Mouse (Mus musculus) midbrain, embryonic 12.5 days (tissue): ENCODE results near the gene D730048I06Rik. TPM values are rescaled to one million over a fixed set of nuclear protein-coding genes. Genes with fewer than 3 reads are reported as not detected.
"Not testable (repeated sequence)": the region's sequence is repeated elsewhere in the genome, so short reads cannot be mapped to it uniquely, and the experiment has no call there.

Experiments
- ATAC-seq: fragments of 200-750 bp; cut with Nextera tagmentation; 2 replicates; pipeline ENCODE4 v1.8.0; 2017; ENCODE audit warnings: low read depth, moderate TSS enrichment, moderate library complexity; ENCODE audit not compliant: low FRiP score
- H3K27ac ChIP-seq: fragments of 300-500 bp; sonication (generic); replicated peaks from 2 replicates; pipeline ENCODE4 v1.5.1; 2016; ENCODE audit warnings: mild to moderate bottlenecking
- H3K27me3 ChIP-seq: fragments of 300-500 bp; sonication (generic); 2 replicates; pipeline ENCODE4 v1.6.1; 2016; ENCODE audit warnings: mild to moderate bottlenecking
- H3K36me3 ChIP-seq: fragments of 300-500 bp; sonication (generic); 2 replicates; pipeline ENCODE4 v1.6.1; 2016
- H3K4me1 ChIP-seq: fragments of 300-500 bp; sonication (generic); 2 replicates; pipeline ENCODE4 v1.6.1; 2016
- H3K4me2 ChIP-seq: fragments of 300-500 bp; sonication (generic); replicated peaks from 2 replicates; pipeline ENCODE4 v1.6.1; 2016; ENCODE audit warnings: mild to moderate bottlenecking, moderate library complexity
- H3K4me3 ChIP-seq: fragments of 300-500 bp; sonication (generic); 2 replicates; pipeline ENCODE4 v1.5.1; 2016; ENCODE audit warnings: mild to moderate bottlenecking
- H3K9ac ChIP-seq: fragments of 300-500 bp; sonication (generic); replicated peaks from 2 replicates; pipeline ENCODE4 v1.6.1; 2016; ENCODE audit warnings: mild to moderate bottlenecking, moderate library complexity
- H3K9me3 ChIP-seq: fragments of 300-500 bp; sonication (generic); 2 replicates; pipeline ENCODE4 v1.6.1; 2016; ENCODE audit warnings: mild to moderate bottlenecking
- WGBS: fragments of 180-500 bp; shearing (Covaris S2); methylation state at CpG from one replicate; pipeline ENCODE4 v1.1.7; 2016; 5-methylcytosine and 5-hydroxymethylcytosine counted together
- polyA plus RNA-seq: library from polyadenylated mRNA; unstranded; fragments of >200 nt; fragmentation: Nextera tagmentation; extraction: Ambion mirVana; gene quantifications from 2 replicates; pipeline ENCODE4 v1.2.1, GENCODE M21; 2016

Gene D730048I06Rik
- not detected in 2 replicates for polyA plus RNA-seq

DNA sequence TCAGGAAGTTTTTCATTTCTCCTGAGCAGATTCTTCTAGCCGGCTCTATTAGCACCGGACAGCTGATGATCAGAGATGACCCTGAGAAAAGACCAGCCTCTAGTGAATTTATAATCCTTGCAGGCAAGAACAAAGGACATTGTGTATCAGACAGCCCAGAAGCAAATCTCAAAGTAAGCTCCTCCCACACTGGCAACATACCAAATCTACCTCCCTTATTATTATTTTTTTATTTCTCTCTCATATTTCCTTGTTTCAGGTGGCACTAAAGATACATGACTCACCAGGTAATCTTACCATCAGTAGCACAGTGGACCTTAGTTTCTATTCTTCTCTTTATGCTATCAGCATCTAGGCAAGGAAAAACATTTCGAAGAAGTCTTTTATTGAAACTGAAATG lies at the start of gene D730048I06Rik, which contains the start of gene Gm27235:
D730048I06Rik (minus strand) TSS at position 112 of the 400 bp plus-strand sequence.
Gm27235 (minus strand) TSS at position 101 of the 400 bp plus-strand sequence.
- H3K27ac ChIP-seq = no peak within 1 kb of the TSS
- peaks cover 16% of the 10 kb centered on the region; the same call in 1 of the 2 replicates for H3K9me3 ChIP-seq
- no peaks in the 10 kb centered on the region for H3K36me3 ChIP-seq
- no peak within 1 kb of the TSS for H3K4me3 ChIP-seq
- H3K9ac ChIP-seq = no peak within 1 kb of the TSS
- H3K4me2 ChIP-seq = no peak within 1 kb of the TSS
- no peak for ATAC-seq
- 87% methylated on average over 3 of the region's 3 CpGs for WGBS
- H3K4me1 ChIP-seq = no peaks in the 10 kb centered on the region
- H3K27me3 ChIP-seq = no peaks in the 10 kb centered on the region

GRCm38 (mm10) chr9:35817881-35818280 lies 28.0 kb upstream of the D730048I06Rik start:
- not testable (repeated sequence) for H3K27me3 ChIP-seq, ATAC-seq
- WGBS = 94% methylated on average over 15 of the region's 15 CpGs

GRCm38 (mm10) chr9:35798146-35798545 lies 8.2 kb upstream of the D730048I06Rik start:
- Histone ChIP-seq H3K9me3 (peaks cover 9% of the 10 kb centered on the region; the same call in 1 of the 2 replicates), H3K4me2 (no peak overlapping the region), H3K27ac (no peak overlapping the region), H3K9ac (no peak overlapping the region), H3K27me3 (no peaks in the 10 kb centered on the region), H3K36me3 (no peaks in the 10 kb centered on the region), H3K4me1 (no peaks in the 10 kb centered on the region), H3K4me3 (no peak overlapping the region)
- ATAC-seq = no peak

More at GRCm38 (mm10) chr9:35817881-35818280, 28.0 kb upstream of the D730048I06Rik start:
- H3K4me3 ChIP-seq, H3K9me3 ChIP-seq, H3K4me2 ChIP-seq, H3K4me1 ChIP-seq, H3K9ac ChIP-seq, H3K36me3 ChIP-seq, H3K27ac ChIP-seq: not testable (repeated sequence)

DNA sequence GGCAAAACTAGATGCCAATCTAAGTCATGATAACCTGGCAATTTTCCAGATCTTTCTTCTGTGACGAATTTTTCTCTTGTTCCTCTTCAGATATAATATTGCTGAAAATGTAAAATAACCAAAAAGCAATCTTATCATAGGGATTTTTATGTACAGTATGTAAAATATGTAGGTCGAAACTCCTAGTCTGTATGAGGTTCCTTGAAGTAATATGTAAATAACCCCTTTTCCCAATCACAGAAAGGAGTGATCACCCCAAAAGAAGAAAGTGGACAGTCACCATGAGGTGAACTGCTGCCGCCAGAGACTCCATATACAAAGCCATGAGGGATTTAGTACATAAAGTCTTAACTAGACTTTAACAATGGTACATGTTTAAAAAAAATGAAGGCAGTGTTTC lies 11.9 kb downstream of the D730048I06Rik start, which contains the start of gene Gm17727:
Gm17727 (minus strand) TSS at position 101 of the 400 bp plus-strand sequence.
- Histone ChIP-seq H3K9me3 (peaks cover 17% of the 10 kb centered on the region; the same call in 1 of the 2 replicates), H3K4me2 (no peak within 1 kb of the TSS), H3K9ac (no peak within 1 kb of the TSS), H3K36me3 (no peaks in the 10 kb centered on the region), H3K4me1 (no peaks in the 10 kb centered on the region), H3K27me3 (no peaks in the 10 kb centered on the region), H3K4me3 (no peak within 1 kb of the TSS), H3K27ac (no peak within 1 kb of the TSS)
- no peak for ATAC-seq
- 64% methylated on average over 3 of the region's 3 CpGs for WGBS

- Histone ChIP-seq H3K4me1 (no peaks in the 10 kb centered on the region), H3K27ac (no peak overlapping the region), H3K4me2 (no peak overlapping the region), H3K27me3 (no peaks in the 10 kb centered on the region), H3K9ac (no peak overlapping the region), H3K36me3 (no peaks in the 10 kb centered on the region), H3K9me3 (peaks cover 7% of the 10 kb centered on the region; the same call in 1 of the 2 replicates), H3K4me3 (no peak overlapping the region)
- no peak for ATAC-seq
Measured at GRCm38 (mm10) chr9:35756843-35757242, 33.1 kb downstream of the D730048I06Rik start.

GRCm38 (mm10) chr9:35740749-35741148 lies 49.2 kb downstream of the D730048I06Rik start, which contains the start of gene Gm17677:
Gene Gm17677, plus strand, starts transcription at chr9:35741049.
- Histone ChIP-seq H3K9ac (no peak within 1 kb of the TSS), H3K36me3 (no peaks in the 10 kb centered on the region), H3K4me1 (no peaks in the 10 kb centered on the region), H3K9me3 (peaks cover 18% of the 10 kb centered on the region), H3K4me2 (no peak within 1 kb of the TSS), H3K27ac (no peak within 1 kb of the TSS), H3K27me3 (no peaks in the 10 kb centered on the region), H3K4me3 (no peak within 1 kb of the TSS)
- no peak for ATAC-seq

Other genes with a start within 250 kb of the D730048I06Rik start
- 10.6 and 11.0 TPM in 2 replicates for gene Ddx25, start 231.6 kb downstream of the D730048I06Rik start, polyA plus RNA-seq
- 17.0 and 17.1 TPM in 2 replicates for gene Pus3, start 231.5 kb downstream of the D730048I06Rik start, polyA plus RNA-seq
- 1.7 and 2.4 TPM in 2 replicates for gene Pate2, start 219.8 kb downstream of the D730048I06Rik start, polyA plus RNA-seq
- 26.8 and 27.7 TPM in 2 replicates for gene Hyls1, start 219.7 kb downstream of the D730048I06Rik start, polyA plus RNA-seq
- gene Pate4, start 178.2 kb downstream of the D730048I06Rik start, polyA plus RNA-seq = not detected in 2 replicates
- not detected in 2 replicates for gene Pate3, start 141.9 kb downstream of the D730048I06Rik start, polyA plus RNA-seq
- not detected in 2 replicates for gene Pate1, start 102.7 kb downstream of the D730048I06Rik start, polyA plus RNA-seq
- gene Gm17677, start 49.1 kb downstream of the D730048I06Rik start, polyA plus RNA-seq = not detected in 2 replicates
- not detected in 2 replicates for gene Gm17727, start 12.0 kb downstream of the D730048I06Rik start, polyA plus RNA-seq
- not detected in 2 replicates for gene Gm27235, start within 50 bp of the D730048I06Rik start, polyA plus RNA-seq
- not detected in 2 replicates for gene 9230110F15Rik, start 54.0 kb upstream of the D730048I06Rik start, polyA plus RNA-seq
- gene 9230113P08Rik, start 118.3 kb upstream of the D730048I06Rik start, polyA plus RNA-seq = not detected in 2 replicates